Mouse (Mus musculus) left cerebral cortex, postnatal 36 days (tissue): Measurements from ENCODE around the gene Bmi1. TPM values are rescaled to one million over a fixed set of nuclear protein-coding genes. Genes with fewer than 3 reads are reported as not detected.

Source experiments
- DNase-seq, 2 experiments: peaks; one replicate each; pipeline ENCODE4 v3.0.0; 2021 to 2022; ENCODE audit warnings: low spot score in 2 of 2, mixed read lengths in 1 of 2
- intact Hi-C: fragments of 180-260 bp; cut with DNase I; formaldehyde crosslinking; loops from one replicate; pipeline ENCODE4 v1.15.1; 2025
- total RNA-seq, 2 experiments: library from RNA; stranded (reverse); gene quantifications; 2 replicates each; pipeline ENCODE4 v1.2.3; 2021

The Bmi1 gene
- 10 to 100 TPM; 34.5 to 49.6 TPM for total RNA-seq

- DNase-seq: peak; percentile 70 to 76
- intact Hi-C loops: loop anchor here (2.0 to 10.0 kb wide), 7 partner anchors 14 to 652 kb away; partner anchors contain the start of genes 4930426L09Rik, Dnajc1 and Pip4k2a
These were observed at the start of gene Bmi1 for GRCm38 (mm10) chr2:18676936-18677491. TSS of gene Bmi1 (plus strand) at chr2:18677018.

GRCm38 (mm10) chr2:18630547-18630946 is 46.3 kb upstream of the Bmi1 start:
- no peak for DNase-seq
- intact Hi-C loops: no loop called here

- intact Hi-C loops: no loop called here
- DNase-seq: peak; percentile 87 to 89
These were observed 41.8 kb upstream of the Bmi1 start for GRCm38 (mm10) chr2:18635052-18635451.

GRCm38 (mm10) chr2:18648563-18648962 is 28.3 kb upstream of the Bmi1 start:
- intact Hi-C loops: no loop called here
- no peak for DNase-seq

GRCm38 (mm10) chr2:18654821-18655220 is 22.0 kb upstream of the Bmi1 start:
- DNase-seq: no peak
- intact Hi-C loops: no loop called here

- intact Hi-C loops: no loop called here
- no peak for DNase-seq
These were observed 12.8 kb upstream of the Bmi1 start for GRCm38 (mm10) chr2:18664003-18664402.

GRCm38 (mm10) chr2:18671041-18671440 is 5.8 kb upstream of the Bmi1 start:
- DNase-seq: no peak
- intact Hi-C loops: loop anchor here (5.0 to 10.0 kb wide), 3 partner anchors 84 to 646 kb away; no protein-coding TSS in a partner anchor

- intact Hi-C loops: loop anchor here (5.0 to 10.0 kb wide), 3 partner anchors 85 to 647 kb away; no protein-coding TSS in a partner anchor
- peak; percentile 97 for DNase-seq
These were observed 4.6 kb upstream of the Bmi1 start, which contains the start of gene Commd3 for GRCm38 (mm10) chr2:18672133-18672765. TSS of gene Commd3 (plus strand) at chr2:18672384.

GRCm38 (mm10) chr2:18672766-18673164 is 4.1 kb upstream of the Bmi1 start:
- intact Hi-C loops: loop anchor here (5.0 to 10.0 kb wide), 3 partner anchors 85 to 648 kb away; no protein-coding TSS in a partner anchor
- DNase-seq: no peak

GRCm38 (mm10) chr2:18673766-18674165 is 3.1 kb upstream of the Bmi1 start:
- no peak for DNase-seq
- intact Hi-C loops: loop anchor here (5.0 to 10.0 kb wide), 3 partner anchors 86 to 649 kb away; no protein-coding TSS in a partner anchor

GRCm38 (mm10) chr2:18674193-18674902 is 2.5 kb upstream of the Bmi1 start:
- intact Hi-C loops: loop anchor here (5.0 to 10.0 kb wide), 3 partner anchors 87 to 650 kb away; no protein-coding TSS in a partner anchor
- no peak for DNase-seq

GRCm38 (mm10) chr2:18675681-18676456 is 949 bp upstream of the Bmi1 start:
- intact Hi-C loops: loop anchor here (2.0 to 10.0 kb wide), 7 partner anchors 15 to 651 kb away; partner anchors contain the start of genes 4930426L09Rik, Dnajc1 and Pip4k2a
- no peak for DNase-seq

- intact Hi-C loops: loop anchor here (2.0 to 10.0 kb wide), 7 partner anchors 14 to 652 kb away; partner anchors contain the start of genes 4930426L09Rik, Dnajc1 and Pip4k2a
- DNase-seq: peak in 1 of 2 experiments; percentile 80
These were observed 322 bp upstream of the Bmi1 start for GRCm38 (mm10) chr2:18676457-18676935.

GRCm38 (mm10) chr2:18677631-18678471 is 1.0 kb downstream of the Bmi1 start:
- peak; percentile 48 to 58 for DNase-seq
- intact Hi-C loops: loop anchor here (2.0 to 10.0 kb wide), 7 partner anchors 13 to 653 kb away; partner anchors contain the start of genes 4930426L09Rik, Dnajc1 and Pip4k2a

GRCm38 (mm10) chr2:18679701-18680100 is 2.9 kb downstream of the Bmi1 start:
- intact Hi-C loops: loop anchor here (5.0 to 10.0 kb wide), 6 partner anchors 72 to 655 kb away; partner anchors contain the start of genes 4930426L09Rik, Dnajc1 and Pip4k2a
- no peak for DNase-seq

GRCm38 (mm10) chr2:18680501-18680900 is 3.7 kb downstream of the Bmi1 start:
- no peak for DNase-seq
- intact Hi-C loops: no loop called here

- peak; percentile 62 to 65 for DNase-seq
- intact Hi-C loops: no loop called here
These were observed 4.1 kb downstream of the Bmi1 start for GRCm38 (mm10) chr2:18680961-18681360.

- intact Hi-C loops: no loop called here
- no peak for DNase-seq
These were observed 7.2 kb downstream of the Bmi1 start for GRCm38 (mm10) chr2:18684062-18684461.
